Mouse (Mus musculus) CH12.LX (cell line): ENCODE data around the gene Rasl11b. TPM values are rescaled to one million over a fixed set of nuclear protein-coding genes. Genes with fewer than 3 reads are reported as not detected.

Experiments
- DNase-seq: peaks from one replicate; pipeline ENCODE4 v3.0.0-alpha.2; 2013; ENCODE audit errors: extremely low read depth
- H3K27ac ChIP-seq: 2 replicates; pipeline ENCODE4 v1.5.1; 2012; ENCODE audit warnings: low read depth, mild to moderate bottlenecking, control low read depth, moderate library complexity; ENCODE audit not compliant: insufficient read depth
- H3K27me3 ChIP-seq: replicated peaks from 2 replicates; pipeline ENCODE3; 2012; ENCODE audit warnings: inconsistent platforms
- H3K36me3 ChIP-seq, 2 experiments: replicated peaks in 1 of 2; 2 replicates each; pipeline versions ENCODE3 to v1.6.1; 2012; ENCODE audit warnings: inconsistent platforms in 1 of 2, low read length in 1 of 2, mild to moderate bottlenecking in 1 of 2, mixed read lengths in 1 of 2, moderate library complexity in 1 of 2; ENCODE audit not compliant: control insufficient read depth in 1 of 2, insufficient read depth in 1 of 2
- H3K4me1 ChIP-seq, 2 experiments: 2 replicates each; pipeline ENCODE4 v1.6.1; 2012; ENCODE audit warnings: inconsistent platforms in 1 of 2, moderate library complexity in 1 of 2; ENCODE audit not compliant: insufficient read depth in 2 of 2, control insufficient read depth in 1 of 2
- H3K4me2 ChIP-seq: 2 replicates; pipeline ENCODE4 v1.6.1; 2012; ENCODE audit warnings: low read depth, mild to moderate bottlenecking, control low read depth; ENCODE audit not compliant: poor library complexity, insufficient read depth, severe bottlenecking
- H3K4me3 ChIP-seq, 3 experiments: fragments of 150-350 bp in 1 of 3; sonication (generic) in 1 of 3; replicated peaks in 1 of 3; 2 replicates each; pipeline versions ENCODE3 to v1.5.1; 2011 to 2012; ENCODE audit warnings: low read depth in 2 of 3, low read length in 2 of 3, mild to moderate bottlenecking in 2 of 3, moderate library complexity in 2 of 3, control low read depth in 1 of 3, improper control_type of control experiment in 1 of 3, inconsistent platforms in 1 of 3, mixed read lengths in 1 of 3; ENCODE audit not compliant: poor library complexity in 1 of 3
- H3K79me2 ChIP-seq: replicated peaks from 2 replicates; pipeline ENCODE4 v1.6.1; 2012; ENCODE audit warnings: mild to moderate bottlenecking, moderate library complexity; ENCODE audit not compliant: control insufficient read depth, poor library complexity, insufficient read depth, severe bottlenecking; ENCODE audit errors: extremely low read depth
- H3K9ac ChIP-seq: 2 replicates; pipeline ENCODE4 v1.6.1; 2012; ENCODE audit warnings: low read depth, mild to moderate bottlenecking, control low read depth, moderate library complexity; ENCODE audit not compliant: insufficient read depth
- H3K9me3 ChIP-seq: replicated peaks from 2 replicates; pipeline ENCODE3; 2012; ENCODE audit warnings: low read length, inconsistent platforms, mixed read lengths
- CHD1 ChIP-seq: IDR thresholded peaks from 2 replicates; pipeline ENCODE4 v1.6.1; 2012; ENCODE audit warnings: low read depth, low read length, improper control_type of control experiment, inconsistent platforms
- CHD2 ChIP-seq: IDR thresholded peaks from 2 replicates; pipeline ENCODE4 v1.6.1; 2011; ENCODE audit warnings: low read length, improper control_type of control experiment
- CTCF ChIP-seq, 2 experiments: IDR thresholded peaks in 1 of 2; conservative IDR thresholded peaks in 1 of 2; 2 replicates each; pipeline ENCODE4 v1.5.1; 2011 to 2012; ENCODE audit warnings: low read depth in 2 of 2, low read length in 2 of 2, improper control_type of control experiment in 1 of 2, inconsistent platforms in 1 of 2, mild to moderate bottlenecking in 1 of 2, moderate library complexity in 1 of 2
- EP300 ChIP-seq: IDR thresholded peaks from 2 replicates; pipeline ENCODE4 v1.6.1; 2011; ENCODE audit warnings: low read length, improper control_type of control experiment
- ETS1 ChIP-seq: conservative IDR thresholded peaks from 2 replicates; pipeline ENCODE4 v1.6.1; 2012; ENCODE audit warnings: low read depth, mild to moderate bottlenecking, inconsistent platforms, low read length, improper control_type of control experiment, moderate library complexity
- GABPA ChIP-seq: IDR thresholded peaks from 2 replicates; pipeline ENCODE4 v1.6.1; 2012; ENCODE audit warnings: low read depth, low read length, improper control_type of control experiment, inconsistent platforms; ENCODE audit not compliant: insufficient replicate concordance
- MAX ChIP-seq: IDR thresholded peaks from 2 replicates; pipeline ENCODE4 v1.6.1; 2011; ENCODE audit warnings: low read length, improper control_type of control experiment
- MAZ ChIP-seq: IDR thresholded peaks from 2 replicates; pipeline ENCODE4 v1.6.1; 2012; ENCODE audit warnings: low read depth, mild to moderate bottlenecking, inconsistent platforms, low read length, improper control_type of control experiment, moderate library complexity
- MYC ChIP-seq: IDR thresholded peaks from 2 replicates; pipeline ENCODE4 v1.6.1; 2011; ENCODE audit warnings: low read depth, mild to moderate bottlenecking, improper control_type of control experiment, low read length
- NELFE ChIP-seq: IDR thresholded peaks from 2 replicates; pipeline ENCODE4 v1.6.1; 2011; ENCODE audit warnings: low read depth, low read length, improper control_type of control experiment
- PAX5 ChIP-seq: IDR thresholded peaks from 2 replicates; pipeline ENCODE4 v1.6.1; 2012; ENCODE audit warnings: low read length, inconsistent platforms, mixed read lengths
- POLR2A ChIP-seq: IDR thresholded peaks from 2 replicates; pipeline ENCODE4 v1.6.1; 2011; ENCODE audit warnings: low read depth, mild to moderate bottlenecking, improper control_type of control experiment, low read length
- RAD21 ChIP-seq: IDR thresholded peaks from 2 replicates; pipeline ENCODE4 v1.6.1; 2011; ENCODE audit warnings: low read depth, mild to moderate bottlenecking, low read length, improper control_type of control experiment, moderate library complexity
- RCOR1 ChIP-seq: conservative IDR thresholded peaks from 2 replicates; pipeline ENCODE4 v1.6.1; 2012; ENCODE audit warnings: low read depth, mild to moderate bottlenecking, inconsistent platforms, low read length, improper control_type of control experiment
- UBTF ChIP-seq: IDR thresholded peaks from 2 replicates; pipeline ENCODE4 v1.6.1; 2012; ENCODE audit warnings: low read depth, mild to moderate bottlenecking, inconsistent platforms, low read length, improper control_type of control experiment, moderate library complexity
- USF1 ChIP-seq: IDR thresholded peaks from 2 replicates; pipeline ENCODE4 v1.6.1; 2014; ENCODE audit warnings: low read depth, mild to moderate bottlenecking, inconsistent platforms, low read length, improper control_type of control experiment
- ZKSCAN1 ChIP-seq: IDR thresholded peaks from 2 replicates; pipeline ENCODE4 v1.6.1; 2012; ENCODE audit warnings: low read depth, inconsistent platforms, low read length, improper control_type of control experiment, borderline replicate concordance
- ZMIZ1 ChIP-seq: IDR thresholded peaks from 2 replicates; pipeline ENCODE4 v1.6.1; 2012; ENCODE audit warnings: low read depth, mild to moderate bottlenecking, inconsistent platforms, low read length, improper control_type of control experiment
- ZNF384 ChIP-seq: IDR thresholded peaks from 2 replicates; pipeline ENCODE4 v1.6.1; 2012; ENCODE audit warnings: low read depth, low read length, improper control_type of control experiment, inconsistent platforms
- dilution Hi-C: fragments of 300-500 bp; cut with MboI; formaldehyde crosslinking; loops from 2 replicates; pipeline ENCODE4 v1.14.3; 2020; ENCODE audit warnings: low sequenced_read_pairs; ENCODE audit not compliant: extremely low pct_unique_long_range_greater_than_20kb, extremely low pct_ligation_motif_present
- in situ Hi-C: fragments of 300-500 bp; cut with MboI; formaldehyde crosslinking; loops from 3 replicates; pipeline ENCODE4 v1.14.3; 2019; ENCODE audit warnings: low sequenced_read_pairs, low pct_ligation_motif_present, low pct_unique_long_range_greater_than_20kb, mixed read lengths
- polyA plus RNA-seq: library from polyadenylated mRNA; unstranded; fragments of >175 nt; gene quantifications from 2 replicates; pipeline ENCODE4 v1.2.1, GENCODE M21; 2012; ENCODE audit warnings: low read depth; ENCODE audit not compliant: insufficient read length
- total RNA-seq, 2 experiments: library from RNA; depleted of rRNA; stranded (reverse); fragments of 300-350 nt in 1 of 2; fragments of >200 nt in 1 of 2; gene quantifications; 2 replicates each; pipeline ENCODE4 v1.2.3; 2012 to 2014

Rasl11b gene
- total and polyA plus RNA-seq, 3 experiments: 0.21 to 2.7 (median 0.60) TPM

DNA sequence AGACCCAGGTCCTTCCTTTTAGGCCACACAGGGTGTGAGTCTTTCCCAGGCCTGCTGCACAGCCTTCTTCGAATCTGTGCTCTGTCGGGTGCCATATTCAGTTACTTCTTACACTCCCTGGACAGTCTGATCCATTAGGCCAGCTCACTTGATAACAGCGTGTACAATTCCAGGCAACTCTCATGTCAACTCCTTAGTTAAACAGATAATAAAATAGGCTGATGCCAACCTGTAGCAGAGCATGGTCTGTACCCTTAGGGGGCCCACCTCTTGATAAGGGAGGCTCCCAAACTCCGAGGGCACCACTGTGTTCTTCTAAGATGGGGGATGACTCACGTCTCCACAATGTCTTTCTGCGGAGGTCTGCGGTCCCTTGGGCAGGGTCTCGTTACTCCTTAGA lies 45.2 kb downstream of the Rasl11b start:
- dilution Hi-C loops: no loop called here
- Histone ChIP-seq H3K4me2 (no peak overlapping the region), H3K9me3 (no peaks in the 10 kb centered on the region), H3K4me1 (peaks cover 0 to 14% of the 10 kb centered on the region in 2 experiments; a peak in 1 of 4 replicates), H3K27ac (no peak overlapping the region), H3K4me3 (no peak overlapping the region), H3K36me3 (no peaks in the 10 kb centered on the region), H3K27me3 (no peaks in the 10 kb centered on the region), H3K79me2 (no peaks in the 10 kb centered on the region), H3K9ac (no peak overlapping the region)
- TF ChIP-seq UBTF: no peak
- no peak for TF ChIP-seq MYC
- TF ChIP-seq MAX: no peak
- TF ChIP-seq USF1: no peak
- in situ Hi-C loops: no loop called here
- no peak for DNase-seq

DNA sequence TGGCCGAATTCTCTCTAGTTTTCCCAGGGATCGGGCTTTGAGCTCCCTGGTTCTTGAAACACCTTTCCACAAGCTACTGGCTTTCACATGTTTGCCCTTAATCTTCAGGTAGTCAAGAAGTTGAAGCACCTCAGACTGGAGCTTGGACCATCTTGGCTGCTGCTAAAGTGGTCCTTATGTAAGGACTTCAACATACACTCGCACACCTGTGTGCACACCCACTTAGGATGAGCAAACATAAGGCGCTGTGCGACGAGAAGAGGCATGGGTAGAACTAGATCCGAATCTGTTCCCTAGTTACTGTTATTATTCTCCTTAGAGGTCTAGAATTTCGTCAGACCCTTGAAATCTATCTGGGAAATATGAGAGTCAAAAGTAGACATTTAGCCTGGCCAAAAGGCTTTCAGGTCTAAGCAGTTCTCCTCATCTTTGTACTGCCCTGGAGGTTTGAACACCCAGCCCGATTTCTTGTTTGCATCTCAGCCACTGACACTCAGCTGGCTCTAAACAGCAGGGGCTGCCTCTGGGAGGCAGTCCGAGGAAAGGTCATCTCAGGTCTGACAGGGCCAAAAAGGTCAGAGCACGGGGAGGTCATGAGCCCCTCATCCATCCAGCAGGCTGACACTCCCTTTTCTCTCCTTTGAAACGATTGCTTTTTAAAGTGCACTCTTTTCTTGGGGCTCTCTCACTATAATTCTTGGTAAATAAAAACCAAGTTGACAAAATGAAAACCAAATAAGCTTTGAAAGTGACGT lies 46.0 kb downstream of the Rasl11b start:
- Histone ChIP-seq H3K36me3 (no peaks in the 10 kb centered on the region), H3K4me3 (no peak overlapping the region), H3K4me2 (no peak overlapping the region), H3K27ac (no peak overlapping the region), H3K9me3 (no peaks in the 10 kb centered on the region), H3K27me3 (no peaks in the 10 kb centered on the region), H3K4me1 (peaks cover 0 to 16% of the 10 kb centered on the region in 2 experiments; a peak in 1 of 4 replicates), H3K9ac (no peak overlapping the region), H3K79me2 (no peaks in the 10 kb centered on the region)
- dilution Hi-C loops: no loop called here
- no peak for DNase-seq
- TF ChIP-seq PAX5: no peak
- no peak for TF ChIP-seq POLR2A
- TF ChIP-seq MYC: no peak
- TF ChIP-seq ZMIZ1: no peak
- TF ChIP-seq ZKSCAN1: no peak
- no peak for TF ChIP-seq ETS1
- no peak for TF ChIP-seq RAD21
- no peak for TF ChIP-seq NELFE
- TF ChIP-seq CHD1: no peak
- TF ChIP-seq ZNF384: no peak
- TF ChIP-seq RCOR1: no peak
- no peak for TF ChIP-seq GABPA
- no peak for TF ChIP-seq EP300
- TF ChIP-seq USF1: no peak
- TF ChIP-seq CTCF (conservative IDR thresholded peaks at IDR 0.05 in 1 of 2, IDR thresholded peaks at IDR 0.05 in 1 of 2; ENCODE audit: low read depth in 2 of 2, low read length in 2 of 2): no peak
- TF ChIP-seq CHD2: no peak
- TF ChIP-seq MAZ: no peak
- TF ChIP-seq, all 38 proteins: peak for 0
- in situ Hi-C loops: no loop called here
